Mouse (Mus musculus) intestine, embryonic 16.5 days (tissue): ENCODE data around the gene Rhox4g. TPM values are rescaled to one million over a fixed set of nuclear protein-coding genes. Genes with fewer than 3 reads are reported as not detected.

ENCODE experiments used
- polyA plus RNA-seq: library from polyadenylated mRNA; unstranded; fragments of >200 nt; fragmentation: Nextera tagmentation; extraction: Ambion mirVana; gene quantifications from 2 replicates; pipeline ENCODE4 v1.2.1, GENCODE M21; 2015

The Rhox4g gene
- polyA plus RNA-seq, 1 experiment from 2014 or later: not detected

Other genes starting within 250 kb of the Rhox4g start
- not detected in 2 replicates for gene Rhox2b, start 239.3 kb downstream of the Rhox4g start, polyA plus RNA-seq
- gene Rhox4b, start 218.8 kb downstream of the Rhox4g start, polyA plus RNA-seq: not detected in 2 replicates
- not detected in 2 replicates for gene Rhox2c, start 197.6 kb downstream of the Rhox4g start, polyA plus RNA-seq
- not detected in 2 replicates for gene Rhox3c, start 192.7 kb downstream of the Rhox4g start, polyA plus RNA-seq
- gene Rhox4c, start 171.0 kb downstream of the Rhox4g start, polyA plus RNA-seq: not detected in 2 replicates
- gene Rhox2d, start 157.9 kb downstream of the Rhox4g start, polyA plus RNA-seq: not detected in 2 replicates
- not detected in 2 replicates for gene Rhox4d, start 137.0 kb downstream of the Rhox4g start, polyA plus RNA-seq
- gene Rhox2e, start 120.9 kb downstream of the Rhox4g start, polyA plus RNA-seq: not detected in 2 replicates
- gene Rhox3e, start 109.3 kb downstream of the Rhox4g start, polyA plus RNA-seq: not detected in 2 replicates
- gene Rhox4e, start 93.9 kb downstream of the Rhox4g start, polyA plus RNA-seq: not detected in 2 replicates
- not detected in 2 replicates for gene Rhox2f, start 79.9 kb downstream of the Rhox4g start, polyA plus RNA-seq
- not detected in 2 replicates for gene Rhox3f, start 70.3 kb downstream of the Rhox4g start, polyA plus RNA-seq
- gene Rhox4f, start 43.6 kb downstream of the Rhox4g start, polyA plus RNA-seq: not detected in 2 replicates
- not detected in 2 replicates for gene Rhox3g, start 22.7 kb downstream of the Rhox4g start, polyA plus RNA-seq
- gene Rhox2g, start 7.9 kb downstream of the Rhox4g start, polyA plus RNA-seq: not detected in 2 replicates
- gene Rhox3h, start 17.4 kb upstream of the Rhox4g start, polyA plus RNA-seq: not detected in 2 replicates
- gene Rhox2h, start 21.9 kb upstream of the Rhox4g start, polyA plus RNA-seq: not detected in 2 replicates
- gene Rhox5, start 153.5 kb upstream of the Rhox4g start, polyA plus RNA-seq: 2.2 and 3.3 TPM in 2 replicates
- gene Rhox6, start 175.6 kb upstream of the Rhox4g start, polyA plus RNA-seq: not detected in 2 replicates
- not detected in 2 replicates for gene Rhox7a, start 180.4 kb upstream of the Rhox4g start, polyA plus RNA-seq
- not detected in 2 replicates for gene Rhox8, start 227.6 kb upstream of the Rhox4g start, polyA plus RNA-seq
- gene Rhox7b, start 245.9 kb upstream of the Rhox4g start, polyA plus RNA-seq: not detected in 2 replicates